Mouse (Mus musculus) naive thymus-derived CD4-positive, alpha-beta T cell, adult 2 months (primary cell): ENCODE data around the gene Rnh1.

Source experiments
- DNase-seq: peaks from one replicate; pipeline ENCODE4 v3.0.0-alpha.2; 2011; ENCODE audit warnings: low read depth

Rnh1 gene

DNA sequence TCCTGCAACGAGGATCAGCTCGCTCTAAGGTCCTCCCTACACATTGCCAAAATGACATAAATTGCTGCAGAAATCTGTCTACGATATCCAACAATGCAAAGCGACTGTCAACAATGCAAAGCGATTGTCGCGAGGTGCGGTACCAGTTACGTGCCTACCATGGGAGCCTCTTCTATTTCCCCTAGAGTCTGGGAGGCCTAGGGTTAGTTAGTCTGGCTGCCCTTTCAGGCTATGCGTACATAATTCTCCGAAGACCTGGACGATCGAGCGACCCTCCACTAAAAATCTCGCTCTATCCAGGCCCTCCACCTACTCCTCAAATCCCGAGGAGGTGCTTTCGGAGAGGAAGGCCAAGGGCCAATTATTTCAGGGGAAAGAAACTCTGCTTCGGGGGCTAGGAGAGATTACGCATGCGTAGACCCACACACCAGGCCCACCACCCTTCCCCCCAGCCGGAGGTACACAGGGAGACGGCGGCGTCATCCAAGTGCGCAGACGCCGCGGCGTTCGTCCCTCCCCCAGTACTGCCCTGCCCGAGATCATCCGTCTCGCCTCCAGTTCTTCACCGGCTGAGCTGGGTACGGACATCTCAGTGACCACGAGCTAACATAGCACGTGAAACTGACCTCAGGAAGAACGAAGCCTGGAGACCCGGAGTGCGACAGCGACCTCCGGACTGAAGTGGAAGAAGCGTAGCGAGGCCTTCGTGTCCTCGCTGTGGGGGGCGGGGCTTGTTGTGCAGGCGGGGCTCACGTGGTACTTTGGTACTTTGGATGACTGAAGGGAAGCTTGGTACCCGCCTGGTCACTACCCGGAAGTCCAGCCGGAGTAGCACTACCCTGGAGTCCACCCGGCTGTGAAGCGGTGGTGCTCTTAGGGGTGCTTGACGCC is at the start of gene Rnh1:
Rnh1 (minus strand) TSS at position 742 of the 891 bp plus-strand sequence.
- peak; percentile 95 for DNase-seq

DNA sequence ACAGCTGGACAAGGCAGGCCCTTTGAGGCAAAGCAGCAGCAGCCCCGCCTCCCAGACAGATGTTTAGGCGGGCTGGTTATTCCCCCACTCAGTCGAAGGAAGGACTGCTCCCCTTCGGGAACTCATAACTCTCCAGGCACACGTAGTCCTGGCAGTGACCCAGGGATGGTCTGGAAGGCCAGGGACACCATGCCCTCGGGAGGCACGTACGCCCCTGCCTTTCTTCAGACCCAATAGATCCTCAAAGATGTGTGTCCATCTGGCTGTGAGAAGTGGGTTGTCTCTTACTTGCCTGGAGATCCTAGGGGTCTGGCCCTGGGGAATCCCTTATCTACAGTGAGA is 49.4 kb upstream of the Rnh1 start:
- no peak for DNase-seq

DNA sequence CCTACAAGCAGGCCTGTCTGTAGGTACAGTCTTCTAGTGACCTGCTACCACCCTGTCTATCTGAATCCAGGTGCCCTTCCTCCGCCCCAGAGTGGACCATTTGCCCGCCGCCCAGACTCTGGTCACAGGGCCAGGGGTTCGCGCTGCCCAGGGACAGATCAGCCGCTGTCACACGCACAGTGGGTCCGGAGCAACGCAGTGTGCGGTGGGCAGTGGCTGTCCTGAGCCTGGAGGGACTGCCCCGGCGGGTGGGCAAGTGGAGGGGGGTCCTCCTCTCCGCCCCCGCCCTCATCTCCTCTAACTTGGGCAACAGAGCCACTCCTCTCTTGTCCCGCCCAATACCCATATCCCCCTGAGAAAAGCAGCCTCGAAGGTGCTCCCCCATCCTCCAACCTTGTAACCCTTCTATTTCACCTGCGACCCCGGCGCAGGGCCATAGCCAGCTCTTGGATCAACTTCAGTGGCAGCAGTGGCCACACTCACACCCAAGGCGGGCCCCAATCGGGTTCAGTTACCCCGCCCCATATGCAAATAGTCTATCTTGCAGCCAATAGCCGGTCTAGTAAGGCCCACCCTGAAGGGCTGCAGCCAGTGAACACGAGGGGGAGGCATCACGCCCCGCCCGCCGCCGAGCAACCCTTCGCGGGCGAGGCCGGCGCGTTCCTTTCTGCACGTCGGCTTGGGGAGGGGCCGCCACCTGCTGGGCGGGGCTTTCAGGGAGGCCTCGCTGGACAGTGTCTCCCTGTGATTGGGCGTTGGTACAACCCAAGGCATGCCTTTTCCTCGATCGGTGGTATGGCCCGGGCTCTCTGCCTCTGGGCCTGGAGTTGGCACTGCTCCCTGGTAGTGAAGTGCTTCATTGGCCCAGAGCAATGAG is 48.8 kb upstream of the Rnh1 start:
- DNase-seq: peak; percentile 86

DNA sequence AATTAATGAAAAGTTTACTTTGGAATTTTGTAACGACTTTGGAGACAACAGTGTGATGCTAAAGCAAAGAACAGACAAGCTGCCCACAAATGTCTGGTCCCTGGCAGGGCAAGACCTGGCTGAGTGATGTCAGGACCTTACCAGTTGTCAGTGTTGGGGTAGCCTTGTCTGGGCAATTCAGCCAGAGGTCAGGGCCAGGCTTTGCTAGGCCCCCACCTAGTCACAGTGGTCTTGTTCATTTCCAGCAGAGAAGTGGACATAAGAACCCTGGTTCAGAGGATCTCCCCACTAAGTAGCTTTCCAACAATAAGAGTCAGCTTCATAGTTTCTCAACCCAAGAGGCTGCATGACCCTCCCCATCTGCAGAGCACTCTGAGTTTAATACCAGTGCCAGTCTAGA is 47.7 kb upstream of the Rnh1 start:
- DNase-seq: no peak

DNA sequence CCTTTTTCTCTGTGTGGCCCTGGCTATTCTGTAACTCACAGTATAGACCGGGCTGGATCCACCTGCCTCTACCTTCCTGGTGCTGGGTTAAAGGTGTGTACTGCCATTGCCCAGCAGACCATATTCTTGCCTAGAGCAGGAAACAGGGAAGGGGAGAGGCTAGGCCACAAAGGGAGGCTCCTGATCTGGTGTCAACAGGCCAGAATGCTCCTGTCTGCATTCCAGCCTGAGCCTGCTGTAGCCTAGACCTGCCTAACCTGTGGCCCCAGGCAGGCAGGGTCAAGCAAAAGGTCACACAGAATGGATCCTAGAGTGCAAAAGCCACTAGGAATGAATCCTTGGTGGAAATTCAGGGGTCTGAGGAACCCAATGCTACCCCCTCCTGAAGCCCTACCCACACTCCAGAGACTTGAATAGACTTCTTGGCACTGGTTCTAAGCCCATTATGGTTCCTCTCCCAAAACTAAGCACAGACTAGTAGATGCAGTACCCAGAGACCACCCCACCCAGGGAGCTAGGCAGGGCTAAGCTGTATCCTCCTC is 47.0 kb upstream of the Rnh1 start:
- no peak for DNase-seq

DNA sequence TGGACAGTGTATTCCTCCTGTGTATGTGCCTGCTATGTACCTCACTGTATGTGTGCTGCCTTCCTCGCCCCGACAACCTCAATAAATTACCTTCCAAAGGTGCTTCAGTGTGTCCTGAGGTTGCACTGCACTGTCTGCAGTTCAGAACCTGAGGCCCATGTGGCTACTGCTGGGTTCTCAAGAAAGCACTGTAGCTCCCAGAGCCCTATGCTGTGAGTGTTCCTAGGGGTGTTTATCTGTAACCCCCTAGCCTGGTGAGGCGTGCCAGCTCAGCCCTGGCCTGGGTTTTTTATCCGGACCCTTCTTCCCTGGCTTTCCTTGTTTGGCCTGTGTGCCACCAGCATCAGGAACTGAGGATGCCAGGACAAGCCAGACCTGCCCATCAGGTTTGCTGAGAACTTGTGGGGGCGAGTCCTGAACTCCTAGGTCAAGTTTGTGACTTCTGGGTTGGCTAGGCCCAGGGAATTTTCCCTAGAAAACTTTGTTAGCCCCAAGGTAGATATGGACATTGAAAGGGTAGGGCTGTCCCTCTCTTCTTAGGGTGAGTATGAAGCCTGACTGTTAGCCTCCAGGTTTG is 46.0 kb upstream of the Rnh1 start:
- DNase-seq: no peak

DNA sequence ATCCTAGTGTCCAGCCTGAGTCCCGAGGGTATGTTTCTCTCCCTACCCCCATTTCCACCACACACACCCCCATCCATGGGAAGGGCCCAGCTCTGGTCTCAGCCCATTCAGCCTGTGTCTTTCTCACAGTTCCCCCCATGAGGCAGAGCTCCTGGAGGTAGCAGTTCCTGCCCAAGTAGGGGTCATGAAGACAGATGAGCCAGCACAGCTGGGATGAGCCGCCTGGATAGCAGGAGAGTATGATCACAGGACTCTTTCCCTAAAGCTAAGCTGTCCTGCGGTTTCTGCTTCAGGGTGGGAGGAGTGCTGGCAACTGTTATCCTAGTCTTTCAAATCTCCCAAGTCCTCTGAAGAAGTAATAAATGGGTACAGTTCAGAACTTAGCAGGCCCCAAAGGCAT is 45.5 kb upstream of the Rnh1 start:
- DNase-seq: no peak

DNA sequence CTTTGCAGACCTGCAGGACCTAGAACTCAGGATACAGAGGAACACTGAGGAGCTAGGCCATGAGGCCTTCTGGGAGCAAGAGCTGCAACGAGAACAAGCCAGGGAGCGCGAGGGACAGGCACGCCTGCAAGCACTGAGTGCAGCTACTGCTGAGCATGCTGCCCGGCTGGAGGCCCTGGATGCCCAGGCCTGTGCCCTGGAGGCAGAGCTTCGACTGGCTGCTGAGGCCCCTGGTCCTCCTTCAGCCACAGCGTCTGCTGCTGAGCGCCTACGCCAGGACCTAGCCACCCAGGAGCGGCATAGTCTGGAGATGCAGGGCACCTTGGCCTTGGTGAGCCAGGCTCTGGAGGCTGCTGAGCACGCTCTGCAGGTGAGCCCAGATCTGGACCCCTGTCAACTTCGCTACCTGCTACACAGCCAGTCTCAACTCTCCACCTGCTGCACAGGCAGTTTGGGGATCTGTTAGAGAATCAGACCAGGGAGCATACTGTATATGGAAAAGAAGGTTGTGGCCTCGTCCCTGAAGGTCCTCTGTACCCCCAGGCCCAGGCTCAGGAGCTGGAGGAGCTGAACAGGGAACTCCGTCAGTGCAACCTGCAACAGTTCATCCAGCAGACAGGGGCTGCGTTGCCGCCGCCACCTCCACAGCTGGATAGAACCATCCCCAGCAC is 44.8 kb upstream of the Rnh1 start:
- no peak for DNase-seq

DNA sequence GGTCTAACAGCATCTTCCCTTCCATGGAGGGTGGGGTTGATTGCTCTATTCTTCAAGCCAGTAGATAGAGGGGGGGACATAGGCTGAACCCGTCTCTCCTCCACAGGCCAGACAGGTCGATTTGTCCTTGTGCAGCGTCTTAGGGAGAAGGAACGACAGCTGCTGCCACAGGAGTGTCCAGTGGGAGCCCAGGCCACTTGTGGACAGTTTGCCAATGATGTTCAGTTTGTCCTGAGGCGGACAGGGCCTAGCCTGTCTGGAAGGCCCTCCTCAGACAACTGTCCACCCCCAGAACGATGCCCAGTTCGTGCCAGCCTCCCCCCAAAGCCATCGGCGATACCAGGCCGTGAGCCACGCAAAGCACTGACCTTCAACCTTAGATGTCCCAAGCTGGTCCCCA is 44.2 kb upstream of the Rnh1 start:
- DNase-seq: no peak

DNA sequence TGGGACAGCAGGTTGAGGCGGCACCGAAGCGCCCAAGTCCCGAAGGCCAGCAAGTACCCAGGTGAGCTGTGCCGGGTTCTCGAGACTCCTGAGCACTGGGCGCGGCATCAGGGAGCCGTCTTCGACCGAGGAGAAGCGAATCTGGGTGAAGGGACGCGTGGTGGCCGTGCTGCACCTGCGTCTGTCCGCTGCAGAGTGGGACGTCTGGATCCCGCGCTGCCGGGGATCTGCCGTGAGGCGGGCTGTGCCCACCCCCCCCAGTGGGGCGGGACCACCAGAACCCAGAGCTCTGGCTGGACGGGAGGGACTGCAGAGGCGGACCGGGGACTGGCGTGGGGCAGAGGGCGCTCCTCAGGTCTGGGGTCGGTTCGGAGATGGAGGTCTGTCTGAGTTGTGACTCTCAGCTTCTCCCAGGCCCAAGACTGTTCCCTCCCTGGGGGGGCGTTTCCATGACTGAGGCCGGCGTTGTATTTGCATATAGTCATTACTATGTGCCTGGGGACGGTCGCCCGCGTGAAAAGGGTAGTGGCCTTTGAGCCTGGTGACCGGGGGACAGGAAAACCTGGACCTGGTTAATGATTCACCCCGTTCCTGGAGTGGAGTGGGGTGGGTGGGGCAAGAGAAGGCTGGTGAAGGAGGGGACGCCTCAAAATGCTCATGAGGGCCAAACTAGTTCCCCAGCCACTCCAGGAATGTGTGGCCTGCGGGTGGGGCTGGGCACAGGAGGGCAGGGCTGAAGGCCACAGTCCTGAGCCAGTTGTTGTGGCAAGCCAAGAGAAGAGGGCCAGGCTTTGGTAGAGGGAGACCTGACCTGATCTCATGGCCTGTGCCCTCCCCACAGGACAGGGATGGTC is 43.5 kb upstream of the Rnh1 start:
- DNase-seq: no peak

DNA sequence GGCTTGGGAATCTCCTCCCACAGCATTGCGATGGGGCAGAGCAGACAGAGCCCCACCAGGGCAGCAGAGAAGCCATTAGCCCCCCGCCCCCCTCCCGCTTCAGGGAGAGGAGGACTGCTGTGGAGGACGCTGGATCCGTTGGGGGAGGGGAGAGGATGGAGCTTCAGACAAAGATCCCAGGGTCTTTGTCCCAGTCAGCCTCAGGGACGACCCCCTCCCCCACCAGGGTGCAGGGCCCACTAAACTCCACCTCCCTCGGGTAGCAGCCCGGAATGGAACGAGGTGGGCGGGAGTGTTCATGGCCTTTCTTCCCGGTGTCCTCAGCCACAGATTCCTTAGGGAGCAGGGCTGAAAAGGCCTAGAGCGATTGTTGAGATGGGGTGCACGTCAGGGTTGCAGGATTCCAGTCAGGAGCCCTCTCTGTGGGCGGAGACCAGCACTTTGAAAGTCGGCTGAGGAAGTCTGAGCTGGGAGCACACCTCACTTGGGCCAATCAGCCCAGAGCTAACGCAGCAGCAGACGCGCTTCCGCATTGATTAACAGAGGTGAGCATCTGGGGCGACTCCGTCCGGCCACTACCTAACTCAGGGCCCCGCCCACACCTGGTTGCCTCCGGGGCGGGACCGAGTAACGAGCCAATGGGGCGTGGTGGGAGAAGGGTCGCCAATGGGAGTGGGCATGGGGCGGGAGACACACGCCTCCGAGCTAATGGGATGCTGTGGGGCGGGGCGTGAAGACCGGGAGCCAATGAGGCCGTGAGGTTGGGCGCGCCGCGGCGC is 42.6 kb upstream of the Rnh1 start, which contains the start of gene Rassf7:
Rassf7 (plus strand) TSS at position 760 of the 779 bp plus-strand sequence.
- DNase-seq: peak; percentile 97

DNA sequence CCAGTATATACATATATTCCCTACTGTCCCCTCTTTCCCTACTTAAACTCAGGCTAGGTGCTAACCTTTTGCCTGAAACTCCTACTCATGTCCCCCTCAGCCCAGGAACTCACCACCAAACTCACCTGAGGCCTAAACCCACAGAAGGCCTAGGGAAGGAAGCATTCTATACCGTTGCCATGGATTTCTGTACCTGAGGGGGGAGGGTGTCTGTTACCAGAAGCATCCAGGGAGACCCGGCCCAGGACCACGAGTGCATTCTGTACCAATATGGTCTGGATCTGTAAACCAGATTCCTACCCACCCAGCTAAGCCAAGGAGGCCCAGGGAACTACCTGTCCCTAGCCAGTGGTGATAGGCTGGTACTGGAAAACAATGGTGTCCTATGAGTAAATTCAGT is 41.7 kb upstream of the Rnh1 start:
- DNase-seq: no peak

DNA sequence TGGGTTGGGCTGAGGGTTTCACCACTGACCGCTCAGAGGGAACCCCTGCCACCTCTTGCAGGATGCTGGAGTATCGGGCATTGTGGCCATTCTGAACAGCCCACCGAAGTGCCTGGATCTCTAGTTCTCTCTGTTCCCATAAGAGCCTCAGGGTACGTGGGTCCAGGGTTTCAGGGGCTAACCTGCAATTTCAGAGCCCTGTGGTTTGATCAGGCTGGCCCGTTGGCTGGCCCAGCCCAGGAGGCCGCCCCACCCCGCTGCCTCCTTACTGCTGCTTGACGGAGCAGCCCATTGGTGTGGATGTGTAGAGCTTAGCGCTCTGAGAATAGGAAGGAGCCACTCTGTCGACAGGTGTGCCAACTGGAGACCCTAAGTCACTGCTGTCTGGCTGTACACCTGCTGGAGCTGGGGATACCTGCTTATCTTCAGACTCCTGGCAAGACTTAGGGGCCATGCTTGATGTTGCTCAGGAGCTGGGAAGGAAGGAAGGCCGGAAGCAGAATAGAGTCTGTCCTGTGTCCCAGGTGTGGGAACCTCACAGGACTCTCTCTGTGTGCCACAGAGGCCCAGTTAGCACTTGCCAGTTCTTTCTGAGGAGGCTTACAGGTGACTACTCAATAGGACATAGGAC is 41.1 kb upstream of the Rnh1 start, which contains the start of gene Lmntd2:
Lmntd2 (minus strand) TSS at position 476 of the 631 bp plus-strand sequence.
- DNase-seq: no peak

DNA sequence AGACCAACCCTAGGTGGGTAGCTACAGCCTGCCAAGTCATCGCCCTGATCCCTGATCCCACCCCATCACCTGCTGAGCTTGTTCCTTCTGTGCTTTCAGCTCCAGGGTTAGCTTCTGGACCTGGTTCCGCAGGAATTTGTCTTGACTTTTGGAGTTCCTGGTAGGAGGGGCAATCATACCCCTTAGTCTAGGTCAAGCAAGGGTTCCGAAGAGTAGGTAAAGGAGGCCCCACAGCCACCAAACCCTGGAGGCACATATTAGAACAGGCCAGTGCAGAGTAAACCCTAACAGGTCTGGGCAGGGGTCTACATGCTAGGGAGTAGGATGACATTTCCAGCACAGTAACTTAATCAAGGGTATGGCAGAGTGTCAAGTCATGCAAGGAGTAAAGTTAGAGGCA is 40.5 kb upstream of the Rnh1 start:
- DNase-seq: no peak

DNA sequence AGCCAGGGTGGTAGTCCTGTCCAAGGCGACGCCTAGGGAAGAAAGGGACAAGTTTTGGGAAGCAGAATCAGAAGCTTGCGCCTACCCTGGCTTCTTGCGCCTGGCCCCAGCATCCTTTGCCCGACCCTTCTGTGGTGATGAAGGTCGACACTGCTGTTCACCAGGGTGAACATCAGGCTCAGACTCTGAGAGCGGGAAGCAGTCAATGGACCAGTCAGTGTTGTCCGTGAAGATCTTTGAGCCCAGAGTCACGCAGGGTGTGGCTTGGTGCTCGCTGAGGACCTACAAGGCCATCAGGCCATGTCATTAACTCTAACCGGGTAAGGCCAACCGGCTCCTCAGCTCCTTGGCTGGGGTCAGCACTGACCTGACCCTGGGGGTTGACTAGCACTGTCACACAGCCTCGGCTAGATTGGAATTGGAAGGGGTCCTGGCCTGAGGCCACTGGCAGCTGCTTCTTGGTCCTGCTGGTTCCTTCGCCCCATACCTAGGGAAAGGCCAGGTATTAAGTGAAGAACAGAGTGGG is 38.0 kb upstream of the Rnh1 start:
- no peak for DNase-seq

DNA sequence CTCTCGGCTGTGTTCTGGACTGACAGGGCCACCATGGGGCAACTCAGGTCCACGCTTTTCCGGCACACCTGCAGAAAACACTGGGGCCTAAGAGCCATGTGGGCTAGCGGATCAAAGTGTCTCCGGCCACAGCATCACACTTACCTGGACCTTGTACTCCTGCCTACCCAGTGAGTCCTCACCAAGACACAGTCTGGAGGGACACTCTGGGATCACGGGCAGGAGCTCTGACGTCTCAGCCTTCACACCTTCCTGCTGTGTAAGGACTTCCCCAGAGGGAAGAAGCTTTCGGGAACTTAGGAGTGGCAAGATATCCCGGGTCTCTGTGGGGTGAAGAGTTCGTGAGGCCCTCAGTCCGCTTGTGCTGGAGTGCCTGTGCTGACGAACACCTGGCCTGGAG is 37.5 kb upstream of the Rnh1 start:
- DNase-seq: no peak

DNA sequence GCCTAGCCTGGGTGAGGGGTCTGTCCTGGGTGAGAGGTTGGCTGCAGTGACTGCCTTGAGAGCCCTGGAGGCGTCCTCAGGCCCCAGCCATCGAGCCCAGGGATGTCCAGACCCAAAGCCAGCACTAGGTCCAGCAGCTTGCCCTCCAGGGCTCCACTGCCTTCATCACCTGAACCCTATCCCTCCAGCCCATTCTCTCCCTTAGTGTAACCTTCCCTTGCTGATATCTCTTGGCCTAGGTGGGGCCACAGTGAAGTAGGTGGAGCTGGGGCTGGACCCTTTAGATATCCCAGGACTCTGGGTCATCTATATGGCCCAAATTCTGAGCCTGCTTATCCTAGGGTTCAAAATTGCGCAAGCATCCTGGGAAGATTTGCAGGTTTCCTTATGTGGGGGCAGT is 36.9 kb upstream of the Rnh1 start:
- DNase-seq: no peak

DNA sequence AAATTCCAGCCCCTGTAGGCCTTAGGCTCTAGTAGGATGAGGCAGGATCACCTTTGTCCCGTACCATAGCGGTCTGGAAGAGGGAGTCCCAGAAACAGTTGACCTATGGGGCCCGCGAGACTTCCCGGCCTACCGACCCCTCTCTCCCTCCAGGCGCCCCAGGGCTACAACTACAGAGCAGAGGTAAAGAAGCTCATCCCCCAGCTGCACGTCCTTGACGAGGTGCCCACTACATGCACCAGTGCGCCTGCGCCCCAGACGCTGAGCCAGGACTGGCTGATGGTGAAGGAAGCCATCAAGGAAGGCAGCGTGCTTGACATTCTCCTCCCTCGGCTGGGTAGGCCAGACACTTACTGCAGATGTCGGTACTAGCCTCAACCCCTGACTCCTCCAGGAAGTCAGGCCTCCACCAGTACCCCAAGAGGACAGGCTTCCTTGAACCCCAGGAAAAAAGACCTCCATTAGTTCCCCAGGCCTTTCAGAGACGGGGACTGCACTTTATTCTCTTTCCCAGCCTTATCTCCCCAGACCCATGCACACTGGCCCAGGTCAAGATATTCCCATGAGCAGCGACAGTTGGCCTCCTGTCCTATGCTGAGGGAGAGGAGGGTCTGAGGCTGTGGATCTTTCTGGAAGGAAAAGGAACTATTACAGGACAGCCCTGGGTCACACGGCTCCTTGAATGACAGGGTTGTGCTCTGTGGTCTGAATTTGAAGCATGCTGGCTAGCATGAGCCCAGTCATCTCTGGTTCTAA is 33.7 kb upstream of the Rnh1 start:
- DNase-seq: no peak

DNA sequence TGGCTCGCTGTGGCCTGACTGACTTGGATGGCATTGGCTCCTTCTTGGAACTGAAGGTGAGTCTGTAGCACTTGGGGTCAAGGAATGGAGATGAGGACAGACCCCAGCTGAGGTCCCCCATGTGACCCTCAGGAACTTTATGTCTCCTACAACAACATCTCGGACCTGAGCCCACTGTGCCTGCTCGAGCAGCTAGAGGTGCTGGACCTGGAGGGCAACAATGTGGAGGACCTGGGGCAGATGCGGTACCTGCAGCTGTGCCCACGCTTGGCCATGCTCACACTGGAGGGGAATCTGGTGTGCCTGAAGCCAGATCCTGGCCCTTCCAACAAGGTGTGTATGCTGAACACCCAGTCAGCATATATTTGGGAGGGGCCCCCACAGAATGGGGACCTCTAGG is 32.8 kb upstream of the Rnh1 start:
- no peak for DNase-seq
